Mouse (Mus musculus): ENCODE data around the gene Ccnl1.

GRCm38 (mm10) chr3:65974232-65975058 is 16.4 kb upstream of the Ccnl1 start:
- TF ChIP-seq TCF3 (IDR thresholded peaks at IDR 0.05; ENCODE audit: insufficient read length, low read depth) (no peak), POLR2A (IDR thresholded peaks at IDR 0.05; ENCODE audit: insufficient read length, low read depth) (peak; percentile 78), E2F4 (IDR thresholded peaks at IDR 0.05; ENCODE audit: insufficient read depth) (no peak), MAX (IDR thresholded peaks at IDR 0.05; ENCODE audit: low read depth) (peak; percentile 63), CEBPB (IDR thresholded peaks at IDR 0.05; ENCODE audit: insufficient read depth, poor library complexity, severe bottlenecking) (no peak), POLR2AphosphoS2 (IDR thresholded peaks at IDR 0.05; ENCODE audit: insufficient read length, low read depth) (peak; percentile 81), SRF (IDR thresholded peaks at IDR 0.05; ENCODE audit: control insufficient read depth, insufficient read length, low read depth) (peak; percentile 60), MYOD1 (IDR thresholded peaks at IDR 0.05; ENCODE audit: control insufficient read depth in 1 of 3, insufficient read length in 2 of 3, low read depth in 2 of 3) (peak in 1 of 3 experiments; percentile 48), USF1 (IDR thresholded peaks at IDR 0.05; ENCODE audit: low read depth) (peak; percentile 87), REST (IDR thresholded peaks at IDR 0.05; ENCODE audit: insufficient read depth, insufficient read length) (peak; percentile 76), TCF12 (IDR thresholded peaks at IDR 0.05; ENCODE audit: insufficient read depth, poor library complexity, severe bottlenecking) (no peak), MYOG (IDR thresholded peaks at IDR 0.05; ENCODE audit: control insufficient read depth in 1 of 3, insufficient read depth in 1 of 3, insufficient read length in 2 of 3, low read depth in 2 of 3) (no peak)
